Mouse (Mus musculus): ENCODE results near the gene Tmem132d. TPM values are rescaled to one million over a fixed set of nuclear protein-coding genes. Genes with fewer than 3 reads are reported as not detected.

Tmem132d gene
- polyA plus RNA-seq, 1 experiment from 2014 or later = 1.2 TPM

- H3K4me2 ChIP-seq (replicated peaks) = no peak overlapping the region
- H3K27ac ChIP-seq (replicated peaks) = peak overlapping the region; percentile 27
- 11% methylated on average over 9 of the region's 9 CpGs for WGBS
- no peak overlapping the region for H3K4me3 ChIP-seq
- no peaks in the 10 kb centered on the region for H3K9me3 ChIP-seq
- H3K27me3 ChIP-seq = no peaks in the 10 kb centered on the region
- peaks cover 13% of the 10 kb centered on the region for H3K4me1 ChIP-seq
- H3K36me3 ChIP-seq = no peaks in the 10 kb centered on the region
- ATAC-seq (replicated peaks) = no peak
- H3K9ac ChIP-seq (replicated peaks) = no peak overlapping the region
Observed at GRCm38 (mm10) chr5:128203879-128204581, 228.8 kb downstream of the Tmem132d start.

GRCm38 (mm10) chr5:128194106-128194505 is 238.8 kb downstream of the Tmem132d start:
- Histone ChIP-seq H3K9me3 (no peaks in the 10 kb centered on the region), H3K27ac (replicated peaks) (no peak overlapping the region), H3K4me1 (peaks cover 10% of the 10 kb centered on the region), H3K36me3 (no peaks in the 10 kb centered on the region), H3K4me3 (no peak overlapping the region), H3K9ac (replicated peaks) (no peak overlapping the region), H3K27me3 (no peaks in the 10 kb centered on the region), H3K4me2 (replicated peaks) (no peak overlapping the region)
- ATAC-seq (replicated peaks) = no peak
- 61% methylated on average over 4 of the region's 4 CpGs for WGBS

- no peak overlapping the region for H3K27ac ChIP-seq (replicated peaks)
- H3K27me3 ChIP-seq = no peaks in the 10 kb centered on the region
- 81% methylated on average over 6 of the region's 6 CpGs for WGBS
- H3K4me1 ChIP-seq = peaks cover 10% of the 10 kb centered on the region
- ATAC-seq (replicated peaks) = no peak
- no peaks in the 10 kb centered on the region for H3K9me3 ChIP-seq
- H3K9ac ChIP-seq (replicated peaks) = no peak overlapping the region
- H3K4me3 ChIP-seq = no peak overlapping the region
- H3K36me3 ChIP-seq = no peaks in the 10 kb centered on the region
- H3K4me2 ChIP-seq (replicated peaks) = no peak overlapping the region
Observed at GRCm38 (mm10) chr5:128192485-128193055, 240.3 kb downstream of the Tmem132d start.

GRCm38 (mm10) chr5:128191710-128192109 is 241.2 kb downstream of the Tmem132d start:
- Histone ChIP-seq H3K4me1 (peaks cover 10% of the 10 kb centered on the region), H3K27me3 (no peaks in the 10 kb centered on the region), H3K4me3 (no peak overlapping the region), H3K9me3 (no peaks in the 10 kb centered on the region), H3K4me2 (replicated peaks) (no peak overlapping the region), H3K36me3 (no peaks in the 10 kb centered on the region), H3K9ac (replicated peaks) (no peak overlapping the region), H3K27ac (replicated peaks) (no peak overlapping the region)
- ATAC-seq (replicated peaks) = no peak
- WGBS = 64% methylated on average over 9 of the region's 9 CpGs

GRCm38 (mm10) chr5:128190243-128190820 is 242.5 kb downstream of the Tmem132d start:
- 43% methylated on average over 14 of the region's 14 CpGs for WGBS
- peaks cover 10% of the 10 kb centered on the region for H3K4me1 ChIP-seq
- H3K9me3 ChIP-seq = no peaks in the 10 kb centered on the region
- H3K4me2 ChIP-seq (replicated peaks) = no peak overlapping the region
- H3K27me3 ChIP-seq = no peaks in the 10 kb centered on the region
- H3K4me3 ChIP-seq = no peak overlapping the region
- no peaks in the 10 kb centered on the region for H3K36me3 ChIP-seq
- no peak overlapping the region for H3K27ac ChIP-seq (replicated peaks)
- ATAC-seq (replicated peaks) = peak; percentile 60
- no peak overlapping the region for H3K9ac ChIP-seq (replicated peaks)

GRCm38 (mm10) chr5:128176234-128176633 is 256.6 kb downstream of the Tmem132d start:
- no peaks in the 10 kb centered on the region for H3K9me3 ChIP-seq
- no peak overlapping the region for H3K4me3 ChIP-seq
- no peak overlapping the region for H3K27ac ChIP-seq (replicated peaks)
- H3K4me2 ChIP-seq (replicated peaks) = no peak overlapping the region
- no peak overlapping the region for H3K9ac ChIP-seq (replicated peaks)
- no peak for ATAC-seq (replicated peaks)
- H3K36me3 ChIP-seq = no peaks in the 10 kb centered on the region
- WGBS = 91% methylated on average over 2 of the region's 2 CpGs
- H3K4me1 ChIP-seq = no peaks in the 10 kb centered on the region
- no peaks in the 10 kb centered on the region for H3K27me3 ChIP-seq

GRCm38 (mm10) chr5:128158901-128159675 is 273.8 kb downstream of the Tmem132d start:
- Histone ChIP-seq H3K27ac (replicated peaks) (no peak overlapping the region), H3K9ac (replicated peaks) (no peak overlapping the region), H3K36me3 (no peaks in the 10 kb centered on the region), H3K4me2 (replicated peaks) (no peak overlapping the region), H3K27me3 (no peaks in the 10 kb centered on the region), H3K4me3 (no peak overlapping the region), H3K4me1 (0 out of 2 replicates have a peak, but pooled peaks cover 4% of the 10 kb centered on the region), H3K9me3 (no peaks in the 10 kb centered on the region)
- whole genome bisulfite sequencing = 68% methylated on average over 12 of the region's 12 CpGs
- no peak for ATAC-seq (replicated peaks)

- 89% methylated on average over 7 of the region's 8 CpGs for WGBS
Observed at GRCm38 (mm10) chr5:128151461-128151860, 281.4 kb downstream of the Tmem132d start.

GRCm38 (mm10) chr5:128146901-128147645 is 285.8 kb downstream of the Tmem132d start:
- H3K9me3 ChIP-seq = no peaks in the 10 kb centered on the region
- WGBS = 73% methylated on average over 15 of the region's 15 CpGs
- H3K27me3 ChIP-seq = no peaks in the 10 kb centered on the region
- H3K27ac ChIP-seq (replicated peaks) = no peak overlapping the region
- H3K4me2 ChIP-seq (replicated peaks) = no peak overlapping the region
- no peak overlapping the region for H3K4me3 ChIP-seq
- H3K36me3 ChIP-seq = no peaks in the 10 kb centered on the region
- no peaks in the 10 kb centered on the region for H3K4me1 ChIP-seq
- H3K9ac ChIP-seq (replicated peaks) = no peak overlapping the region
- ATAC-seq (replicated peaks) = no peak

More at GRCm38 (mm10) chr5:128151461-128151860, 281.4 kb downstream of the Tmem132d start:
- Histone ChIP-seq H3K9me3 (no peaks in the 10 kb centered on the region), H3K27me3 (no peaks in the 10 kb centered on the region), H3K4me2 (replicated peaks) (no peak overlapping the region), H3K4me3 (no peak overlapping the region), H3K27ac (replicated peaks) (no peak overlapping the region), H3K36me3 (no peaks in the 10 kb centered on the region), H3K9ac (replicated peaks) (no peak overlapping the region), H3K4me1 (no peaks in the 10 kb centered on the region)
- no peak for ATAC-seq (replicated peaks)

GRCm38 (mm10) chr5:128144799-128145198 is 288.1 kb downstream of the Tmem132d start:
- no peaks in the 10 kb centered on the region for H3K9me3 ChIP-seq
- 91% methylated on average over 3 of the region's 3 CpGs for WGBS
- H3K4me2 ChIP-seq (replicated peaks) = no peak overlapping the region
- no peak overlapping the region for H3K4me3 ChIP-seq
- no peaks in the 10 kb centered on the region for H3K36me3 ChIP-seq
- ATAC-seq (replicated peaks) = no peak
- no peak overlapping the region for H3K9ac ChIP-seq (replicated peaks)
- no peaks in the 10 kb centered on the region for H3K4me1 ChIP-seq
- no peak overlapping the region for H3K27ac ChIP-seq (replicated peaks)
- H3K27me3 ChIP-seq = no peaks in the 10 kb centered on the region

- no peaks in the 10 kb centered on the region for H3K9me3 ChIP-seq
- ATAC-seq (replicated peaks) = no peak
- H3K27me3 ChIP-seq = no peaks in the 10 kb centered on the region
- no peak overlapping the region for H3K4me2 ChIP-seq (replicated peaks)
- WGBS = 90% methylated on average over 8 of the region's 8 CpGs
- H3K4me3 ChIP-seq = no peak overlapping the region
- H3K9ac ChIP-seq (replicated peaks) = no peak overlapping the region
- no peak overlapping the region for H3K27ac ChIP-seq (replicated peaks)
- H3K36me3 ChIP-seq = no peaks in the 10 kb centered on the region
- no peaks in the 10 kb centered on the region for H3K4me1 ChIP-seq
Observed at GRCm38 (mm10) chr5:128136818-128137217, 296.1 kb downstream of the Tmem132d start.

Measured in forebrain, embryonic 15.5 days (tissue).